Mouse (Mus musculus) urinary bladder, postnatal 14 days (tissue): ENCODE measurements around the gene Zbtb32.

Experiments used
- DNase-seq: peaks from one replicate; pipeline ENCODE4 v3.0.0; 2021; ENCODE audit warnings: low spot score

The Zbtb32 gene

GRCm38 (mm10) chr7:30598786-30599185, at the start of gene Zbtb32:
Gene Zbtb32, minus strand, starts transcription at chr7:30598909.
- no peak for DNase-seq

- DNase-seq: no peak
These were observed 40.4 kb upstream of the Zbtb32 start for GRCm38 (mm10) chr7:30639083-30639482.

GRCm38 (mm10) chr7:30636395-30636794, 37.7 kb upstream of the Zbtb32 start:
- DNase-seq: no peak

GRCm38 (mm10) chr7:30635752-30636151, 37.0 kb upstream of the Zbtb32 start, which contains the start of gene Etv2:
Gene Etv2, minus strand, starts transcription at chr7:30635852.
- no peak for DNase-seq

GRCm38 (mm10) chr7:30634621-30635020, 35.9 kb upstream of the Zbtb32 start:
- peak; percentile 48 for DNase-seq

GRCm38 (mm10) chr7:30633762-30634412, 35.2 kb upstream of the Zbtb32 start:
- DNase-seq: no peak

- no peak for DNase-seq
These were observed 30.3 kb upstream of the Zbtb32 start for GRCm38 (mm10) chr7:30629013-30629412.

GRCm38 (mm10) chr7:30626647-30627046, 27.9 kb upstream of the Zbtb32 start:
- no peak for DNase-seq

GRCm38 (mm10) chr7:30625530-30626384, 27.0 kb upstream of the Zbtb32 start, which contains the start of gene Cox6b1:
Gene Cox6b1, minus strand, starts transcription at chr7:30626151.
- DNase-seq: peak; percentile 88

- DNase-seq: peak; percentile 20
These were observed 20.5 kb upstream of the Zbtb32 start for GRCm38 (mm10) chr7:30619202-30619601.

GRCm38 (mm10) chr7:30618658-30619057, 19.9 kb upstream of the Zbtb32 start:
- no peak for DNase-seq

GRCm38 (mm10) chr7:30615049-30615760, 16.5 kb upstream of the Zbtb32 start:
- no peak for DNase-seq

GRCm38 (mm10) chr7:30614454-30614853, 15.7 kb upstream of the Zbtb32 start:
- no peak for DNase-seq

- DNase-seq: peak; percentile 72
These were observed 14.9 kb upstream of the Zbtb32 start for GRCm38 (mm10) chr7:30613529-30614112.

- DNase-seq: peak; percentile 70
These were observed 14.1 kb upstream of the Zbtb32 start, which contains the start of gene Upk1a for GRCm38 (mm10) chr7:30612654-30613402. Gene Upk1a, minus strand, starts transcription at chr7:30612847.

GRCm38 (mm10) chr7:30610043-30610442, 11.3 kb upstream of the Zbtb32 start:
- DNase-seq: no peak

GRCm38 (mm10) chr7:30608476-30608875, 9.8 kb upstream of the Zbtb32 start:
- no peak for DNase-seq

- DNase-seq: peak; percentile 68
These were observed 9.1 kb upstream of the Zbtb32 start for GRCm38 (mm10) chr7:30607706-30608309.

GRCm38 (mm10) chr7:30604944-30605343, 6.2 kb upstream of the Zbtb32 start:
- no peak for DNase-seq

GRCm38 (mm10) chr7:30604424-30604823, 5.7 kb upstream of the Zbtb32 start:
- no peak for DNase-seq

- DNase-seq: peak; percentile 83
These were observed 3.9 kb upstream of the Zbtb32 start for GRCm38 (mm10) chr7:30602583-30602982.
